Comparison of ENCODE assay signal across 8 mouse cellular contexts in genomic region chr17:34897373-34898159, GRCm38 (mm10). TPM values are rescaled to one million over a fixed set of nuclear protein-coding genes. Genes with fewer than 3 reads are reported as not detected.
DNase-seq lines count a peak whose midpoint lies in the region; ATAC-seq lines count a peak whose summit lies in the region.

No protein-coding gene starts in this region.

- H3K9me3 ChIP-seq in forebrain, embryonic 16.5 days (ENCODE audit: control insufficient read depth, low read length) = no peaks in the 10 kb centered on the region
- H3K9me3 ChIP-seq in liver, embryonic 16.5 days (replicated peaks; ENCODE audit: control insufficient read depth, low read length) = no peaks in the 10 kb centered on the region

- H3K27me3 ChIP-seq in forebrain, embryonic 16.5 days (replicated peaks; ENCODE audit: control insufficient read depth, insufficient read depth, low read length) = no peaks in the 10 kb centered on the region
- H3K27me3 ChIP-seq in liver, embryonic 16.5 days (ENCODE audit: control insufficient read depth, insufficient read depth, low read depth, low read length) = no peaks in the 10 kb centered on the region

- H3K9ac ChIP-seq in forebrain, embryonic 16.5 days (replicated peaks; ENCODE audit: low read depth, low read length) = peak overlapping the region; percentile 98
- peak overlapping the region; percentile 79 for H3K9ac ChIP-seq in liver, embryonic 16.5 days (ENCODE audit: low read depth, low read length)

- H3K4me3 ChIP-seq in forebrain, embryonic 16.5 days (replicated peaks; ENCODE audit: low read length) = peak overlapping the region; percentile 94
- H3K4me3 ChIP-seq in liver, embryonic 16.5 days (ENCODE audit: low read depth, low read length) = peak overlapping the region; percentile 70

- H3K27ac ChIP-seq in forebrain, embryonic 16.5 days (ENCODE audit: low read length) = peak overlapping the region; percentile 94
- H3K27ac ChIP-seq in liver, embryonic 16.5 days (ENCODE audit: low read length) = peak overlapping the region; percentile 87

- DNase-seq in cerebellum, adult 11-12 months = peak; percentile 71
- peak; percentile 53 to 54 for DNase-seq in cerebellum, adult 18-20 months
- DNase-seq in kidney, adult 8-10 months = peak; percentile 37 to 48
- peak; percentile 25 for DNase-seq in retina, embryonic 14.5 days (ENCODE audit: low spot score)
- DNase-seq in thymus, postnatal 10 days (ENCODE audit: low spot score in 2 of 2) = no peak

- 12% methylated on average over 10 of the region's 10 CpGs for WGBS in forebrain, embryonic 16.5 days
- 10% methylated on average over 10 of the region's 10 CpGs for WGBS in liver, embryonic 16.5 days (ENCODE audit: insufficient replicate concordance)

- no peak for ATAC-seq in cerebellum, adult (ENCODE audit: insufficient number of reproducible peaks, low FRiP score, low TSS enrichment)
- no peak for ATAC-seq in forebrain, embryonic 16.5 days
- ATAC-seq in liver, embryonic 16.5 days (ENCODE audit: low read depth) = no peak

- H3K4me2 ChIP-seq in forebrain, embryonic 16.5 days (ENCODE audit: low read length) = peak overlapping the region; percentile 67
- H3K4me2 ChIP-seq in liver, embryonic 16.5 days (ENCODE audit: low read depth, low read length) = peak overlapping the region; percentile 92

- H3K36me3 ChIP-seq in forebrain, embryonic 16.5 days (ENCODE audit: control insufficient read depth, insufficient read depth) = peaks cover 9% of the 10 kb centered on the region
- peaks cover under 1% of the 10 kb centered on the region; the same call in 1 of the 2 replicates for H3K36me3 ChIP-seq in liver, embryonic 16.5 days (ENCODE audit: control insufficient read depth, insufficient read depth)

- peaks cover 46% of the 10 kb centered on the region for H3K4me1 ChIP-seq in forebrain, embryonic 16.5 days (replicated peaks; ENCODE audit: control insufficient read depth, insufficient read depth, low read length)
- H3K4me1 ChIP-seq in liver, embryonic 16.5 days (ENCODE audit: control insufficient read depth, low read depth, low read length) = peaks cover 44% of the 10 kb centered on the region

RNA-seq across cellular contexts. Expression of gene C2, which starts 0.5 kb away (rescaled TPM):
- 1.6 and 1.7 TPM in 2 replicates for polyA plus RNA-seq in forebrain, embryonic 16.5 days (2015; fragmentation: Nextera tagmentation; extraction: Ambion mirVana)
- polyA plus RNA-seq in liver, embryonic 16.5 days (2015; fragmentation: Nextera tagmentation; extraction: Ambion mirVana) = 30.6 and 33.9 TPM in 2 replicates

RNA-seq across cellular contexts. Expression of gene Ehmt2, which starts 0.7 kb away (rescaled TPM):
- 107 and 121 TPM in 2 replicates for polyA plus RNA-seq in forebrain, embryonic 16.5 days (2015; fragmentation: Nextera tagmentation; extraction: Ambion mirVana)
- 12.4 and 15.2 TPM in 2 replicates for polyA plus RNA-seq in liver, embryonic 16.5 days (2015; fragmentation: Nextera tagmentation; extraction: Ambion mirVana)

RNA-seq across cellular contexts. Expression of gene Gm20547, which starts 15.7 kb away (rescaled TPM):
- polyA plus RNA-seq in forebrain, embryonic 16.5 days (2015; fragmentation: Nextera tagmentation; extraction: Ambion mirVana) = 0.29 TPM in 1 of 2 replicates, not detected in the other
- not detected in 2 replicates for polyA plus RNA-seq in liver, embryonic 16.5 days (2015; fragmentation: Nextera tagmentation; extraction: Ambion mirVana)

RNA-seq across cellular contexts. Expression of gene Slc44a4, which starts 16.7 kb away (rescaled TPM):
- 0.09 TPM in 1 of 2 replicates, not detected in the other for polyA plus RNA-seq in forebrain, embryonic 16.5 days (2015; fragmentation: Nextera tagmentation; extraction: Ambion mirVana)
- 2.6 and 3.6 TPM in 2 replicates for polyA plus RNA-seq in liver, embryonic 16.5 days (2015; fragmentation: Nextera tagmentation; extraction: Ambion mirVana)

RNA-seq across cellular contexts. Expression of gene Zbtb12, which starts 18.3 kb away (rescaled TPM):
- 7.1 and 8.0 TPM in 2 replicates for polyA plus RNA-seq in forebrain, embryonic 16.5 days (2015; fragmentation: Nextera tagmentation; extraction: Ambion mirVana)
- polyA plus RNA-seq in liver, embryonic 16.5 days (2015; fragmentation: Nextera tagmentation; extraction: Ambion mirVana) = 0.26 and 0.37 TPM in 2 replicates

Comparison
In these comparisons a context has a peak if more than half of its experiments do, and no peak if none do; other contexts are left out.
1. DNase-seq: peak in cerebellum, adult 11-12 months (single experiment), cerebellum, adult 18-20 months (2 of 2), kidney, adult 8-10 months (2 of 2) and retina, embryonic 14.5 days (single experiment); none in thymus, postnatal 10 days (0 of 2).
2. RNA of gene C2, which starts 0.5 kb away (polyA plus RNA-seq): 30.6 to 33.9 TPM in liver, embryonic 16.5 days; 1.6 to 1.7 TPM in forebrain, embryonic 16.5 days; every median in the first group is over 10 times any median in the second.